Mouse (Mus musculus): ENCODE data around the gene Drd4.
"Not testable (repeated sequence)": the region's sequence is repeated elsewhere in the genome, so short reads cannot be mapped to it uniquely, and the experiment has no call there.

Gene Drd4

GRCm38 (mm10) chr7:141291921-141292582 lies at the start of gene Drd4:
Drd4 (plus strand) TSS chr7:141292006.
- DNase-seq (ENCODE audit: low read depth, low spot score) = no peak

- DNase-seq (ENCODE audit: low read depth, low spot score) = not testable (repeated sequence)
These were observed 41.3 kb upstream of the Drd4 start for GRCm38 (mm10) chr7:141250486-141250885.

- no peak for DNase-seq (ENCODE audit: low read depth, low spot score)
These were observed 35.6 kb upstream of the Drd4 start for GRCm38 (mm10) chr7:141256159-141256558.

GRCm38 (mm10) chr7:141261480-141261879 lies 30.3 kb upstream of the Drd4 start:
- DNase-seq (ENCODE audit: low read depth, low spot score) = no peak

- no peak for DNase-seq (ENCODE audit: low read depth, low spot score)
These were observed 28.2 kb upstream of the Drd4 start for GRCm38 (mm10) chr7:141263640-141264039.

GRCm38 (mm10) chr7:141264041-141264700 lies 27.6 kb upstream of the Drd4 start:
- no peak for DNase-seq (ENCODE audit: low read depth, low spot score)

GRCm38 (mm10) chr7:141264761-141265410 lies 26.9 kb upstream of the Drd4 start:
- DNase-seq (ENCODE audit: low read depth, low spot score) = no peak

- DNase-seq (ENCODE audit: low read depth, low spot score) = no peak
These were observed 26.4 kb upstream of the Drd4 start for GRCm38 (mm10) chr7:141265411-141265738.

GRCm38 (mm10) chr7:141265739-141266561 lies 25.9 kb upstream of the Drd4 start, which contains the start of gene Irf7:
Irf7 (minus strand) TSS chr7:141266481.
- DNase-seq (ENCODE audit: low read depth, low spot score) = no peak

GRCm38 (mm10) chr7:141268466-141269272 lies 23.1 kb upstream of the Drd4 start:
- no peak for DNase-seq (ENCODE audit: low read depth, low spot score)

- no peak for DNase-seq (ENCODE audit: low read depth, low spot score)
These were observed 22.6 kb upstream of the Drd4 start for GRCm38 (mm10) chr7:141269273-141269545.

GRCm38 (mm10) chr7:141270631-141271030 lies 21.2 kb upstream of the Drd4 start:
- no peak for DNase-seq (ENCODE audit: low read depth, low spot score)

GRCm38 (mm10) chr7:141275356-141275755 lies 16.4 kb upstream of the Drd4 start:
- no peak for DNase-seq (ENCODE audit: low read depth, low spot score)

GRCm38 (mm10) chr7:141276546-141276945 lies 15.3 kb upstream of the Drd4 start, which contains the start of gene Cdhr5:
Cdhr5 (minus strand) TSS chr7:141276786.
- no peak for DNase-seq (ENCODE audit: low read depth, low spot score)

- DNase-seq (ENCODE audit: low read depth, low spot score) = no peak
These were observed 13.8 kb upstream of the Drd4 start for GRCm38 (mm10) chr7:141277701-141278678.

- peak; percentile 54 for DNase-seq (ENCODE audit: low read depth, low spot score)
These were observed 12.8 kb upstream of the Drd4 start, which contains the start of gene Sct for GRCm38 (mm10) chr7:141278766-141279590. Sct (minus strand) TSS chr7:141279133.

GRCm38 (mm10) chr7:141281442-141281841 lies 10.4 kb upstream of the Drd4 start:
- DNase-seq (ENCODE audit: low read depth, low spot score) = no peak

GRCm38 (mm10) chr7:141282756-141283155 lies 9.1 kb upstream of the Drd4 start:
- DNase-seq (ENCODE audit: low read depth, low spot score) = no peak

- no peak for DNase-seq (ENCODE audit: low read depth, low spot score)
These were observed 3.8 kb upstream of the Drd4 start for GRCm38 (mm10) chr7:141288042-141288441.

Measured in WW6 (cell line).